Mouse (Mus musculus) MEL (cell line): Measurements from ENCODE around the gene Ptpn12. TPM values are rescaled to one million over a fixed set of nuclear protein-coding genes. Genes with fewer than 3 reads are reported as not detected.

Source experiments
- DNase-seq: peaks from one replicate; pipeline ENCODE4 v3.0.0; 2011; ENCODE audit warnings: low read depth, low spot score
- H3K27ac ChIP-seq: 2 replicates; pipeline ENCODE4 v1.5.1; 2012; ENCODE audit warnings: low read depth, mild to moderate bottlenecking, control low read depth, low read length, moderate library complexity; ENCODE audit not compliant: control insufficient read depth
- H3K27me3 ChIP-seq, 2 experiments: fragments of 150-350 bp in 1 of 2; sonication (generic) in 1 of 2; 2 replicates each; pipeline ENCODE4 v1.6.1; 2012; ENCODE audit warnings: low read length in 2 of 2, mild to moderate bottlenecking in 2 of 2, improper control_type of control experiment in 1 of 2, moderate library complexity in 1 of 2; ENCODE audit not compliant: insufficient read depth in 2 of 2, control insufficient read depth in 1 of 2
- H3K36me3 ChIP-seq, 2 experiments: 2 replicates each; pipeline ENCODE4 v1.6.1; 2012 to 2014; ENCODE audit warnings: low read length in 2 of 2, improper control_type of control experiment in 1 of 2, inconsistent platforms in 1 of 2, mild to moderate bottlenecking in 1 of 2; ENCODE audit not compliant: insufficient read depth in 2 of 2, control insufficient read depth in 1 of 2
- H3K4me1 ChIP-seq, 2 experiments: fragments of 150-350 bp in 1 of 2; sonication (generic) in 1 of 2; 2 replicates each; pipeline ENCODE4 v1.6.1; 2012; ENCODE audit warnings: low read length in 2 of 2, improper control_type of control experiment in 1 of 2, mild to moderate bottlenecking in 1 of 2; ENCODE audit not compliant: insufficient read depth in 2 of 2, control insufficient read depth in 1 of 2
- H3K4me3 ChIP-seq, 2 experiments: fragments of 150-350 bp in 1 of 2; sonication (generic) in 1 of 2; 2 replicates each; pipeline ENCODE4 v1.5.1; 2012; ENCODE audit warnings: low read depth in 2 of 2, low read length in 2 of 2, mild to moderate bottlenecking in 2 of 2, moderate library complexity in 2 of 2, control low read depth in 1 of 2, improper control_type of control experiment in 1 of 2; ENCODE audit not compliant: control insufficient read depth in 1 of 2, insufficient read depth in 1 of 2
- H3K79me2 ChIP-seq: 2 replicates; pipeline ENCODE4 v1.6.1; 2012; ENCODE audit warnings: mild to moderate bottlenecking, low read length, moderate library complexity; ENCODE audit not compliant: control insufficient read depth, poor library complexity, insufficient read depth
- H3K9ac ChIP-seq: 2 replicates; pipeline ENCODE4 v1.6.1; 2012; ENCODE audit warnings: low read depth, mild to moderate bottlenecking, control low read depth, low read length, moderate library complexity; ENCODE audit not compliant: control insufficient read depth, poor library complexity, severe bottlenecking
- H3K9me3 ChIP-seq: fragments of 150-350 bp; sonication (generic); replicated peaks from 2 replicates; pipeline ENCODE4 v1.6.1; 2012; ENCODE audit warnings: mild to moderate bottlenecking, low read length, improper control_type of control experiment, moderate library complexity; ENCODE audit not compliant: insufficient read depth
- CHD1 ChIP-seq: IDR thresholded peaks from 2 replicates; pipeline ENCODE4 v1.6.1; 2012; ENCODE audit warnings: low read depth, mild to moderate bottlenecking, inconsistent platforms, low read length, improper control_type of control experiment
- CHD2 ChIP-seq: IDR thresholded peaks from 2 replicates; pipeline ENCODE4 v1.6.1; 2011; ENCODE audit warnings: low read length, improper control_type of control experiment
- E2F4 ChIP-seq: IDR thresholded peaks from 2 replicates; pipeline ENCODE4 v1.6.1; 2011; ENCODE audit warnings: low read depth, low read length, improper control_type of control experiment, borderline replicate concordance
- ELF1 ChIP-seq: IDR thresholded peaks from 2 replicates; pipeline ENCODE4 v1.6.1; 2014; ENCODE audit warnings: low read depth, mild to moderate bottlenecking, inconsistent platforms, low read length, improper control_type of control experiment, moderate library complexity
- ETS1 ChIP-seq: IDR thresholded peaks from 2 replicates; pipeline ENCODE4 v1.6.1; 2012; ENCODE audit warnings: low read depth, mild to moderate bottlenecking, inconsistent platforms, low read length, improper control_type of control experiment, moderate library complexity
- GATA1 ChIP-seq: IDR thresholded peaks from 2 replicates; pipeline ENCODE4 v1.6.1; 2011; ENCODE audit warnings: low read depth, low read length, improper control_type of control experiment
- MXI1 ChIP-seq: IDR thresholded peaks from 2 replicates; pipeline ENCODE4 v1.6.1; 2011; ENCODE audit warnings: mild to moderate bottlenecking, low read depth, low read length, improper control_type of control experiment
- NRF1 ChIP-seq: IDR thresholded peaks from 2 replicates; pipeline ENCODE4 v1.6.1; 2014; ENCODE audit warnings: low read depth, mild to moderate bottlenecking, inconsistent platforms, low read length, improper control_type of control experiment, moderate library complexity; ENCODE audit not compliant: poor library complexity, insufficient read depth, severe bottlenecking
- POLR2A ChIP-seq, 2 experiments: IDR thresholded peaks; 2 replicates each; pipeline ENCODE4 v1.6.1; 2011 to 2012; ENCODE audit warnings: low read length in 2 of 2, mild to moderate bottlenecking in 2 of 2, control low read depth in 1 of 2, improper control_type of control experiment in 1 of 2, low read depth in 1 of 2, moderate library complexity in 1 of 2; ENCODE audit not compliant: control insufficient read depth in 1 of 2, insufficient read depth in 1 of 2, poor library complexity in 1 of 2
- POLR2AphosphoS2 ChIP-seq: IDR thresholded peaks from 2 replicates; pipeline ENCODE4 v1.6.1; 2011; ENCODE audit warnings: low read length, improper control_type of control experiment
- POLR2AphosphoS5 ChIP-seq: IDR thresholded peaks from 2 replicates; pipeline ENCODE4 v1.6.1; 2012; ENCODE audit warnings: low read depth, borderline replicate concordance, mild to moderate bottlenecking, inconsistent platforms, low read length, moderate library complexity, mixed read lengths
- RAD21 ChIP-seq: IDR thresholded peaks from 2 replicates; pipeline ENCODE4 v1.6.1; 2011; ENCODE audit warnings: mild to moderate bottlenecking, low read depth, low read length, improper control_type of control experiment
- RCOR1 ChIP-seq: IDR thresholded peaks from 2 replicates; pipeline ENCODE4 v1.6.1; 2012; ENCODE audit warnings: low read depth, mild to moderate bottlenecking, inconsistent platforms, low read length, improper control_type of control experiment
- SIN3A ChIP-seq: IDR thresholded peaks from 2 replicates; pipeline ENCODE4 v1.6.1; 2012; ENCODE audit warnings: low read length, improper control_type of control experiment, inconsistent platforms
- TBP ChIP-seq: IDR thresholded peaks from 2 replicates; pipeline ENCODE4 v1.8.0; 2011; ENCODE audit warnings: low read depth, low read length, improper control_type of control experiment
- TCF12 ChIP-seq: IDR thresholded peaks from 2 replicates; pipeline ENCODE4 v1.6.1; 2014; ENCODE audit warnings: low read depth, mild to moderate bottlenecking, inconsistent platforms, low read length, improper control_type of control experiment, moderate library complexity
- ZMIZ1 ChIP-seq: IDR thresholded peaks from 2 replicates; pipeline ENCODE4 v1.6.1; 2012; ENCODE audit warnings: low read depth, mild to moderate bottlenecking, inconsistent platforms, low read length, improper control_type of control experiment, moderate library complexity
- polyA plus RNA-seq, 2 experiments: library from polyadenylated mRNA; stranded (reverse) in 1 of 2; unstranded in 1 of 2; fragments of >175 nt in 1 of 2; fragments of >200 nt in 1 of 2; gene quantifications; 2 replicates each; pipeline versions ENCODE4 v1.2.1 to v1.2.4; 2012; ENCODE audit warnings: low replicate concordance in 2 of 2, low read depth in 1 of 2; ENCODE audit not compliant: insufficient read length in 2 of 2, insufficient read depth in 1 of 2, missing spikeins in 1 of 2
- total RNA-seq: library from RNA; depleted of rRNA; stranded (reverse); fragments of 300-350 nt; gene quantifications from 2 replicates; pipeline ENCODE4 v1.2.3, GENCODE M21; 2012

The Ptpn12 gene
- total and polyA plus RNA-seq, 3 experiments, result 14.8 to 177 (median 58.2) TPM

GRCm38 (mm10) chr5:20950855-20951650 lies 104.7 kb downstream of the Ptpn12 start (continued):
- TF ChIP-seq POLR2AphosphoS5 (no peak), ZMIZ1 (0 out of 2 replicates have a peak, but pooled peaks have one; percentile 15), RAD21 (no peak), CHD2 (no peak), GATA1 (no peak), ELF1 (no peak)
- TF ChIP-seq, all 39 proteins: peak for 7

- no peak for DNase-seq
- Histone ChIP-seq H3K36me3 (peaks cover 0 to 21% of the 10 kb centered on the region in 2 experiments; a peak in 2 of 4 replicates), H3K79me2 (peaks cover 68% of the 10 kb centered on the region), H3K9ac (peak overlapping the region; percentile 96), H3K9me3 (no peaks in the 10 kb centered on the region)
- no peak for TF ChIP-seq CHD1
- TF ChIP-seq TBP, result 0 out of 2 replicates have a peak, but pooled peaks have one; percentile 17
- no peak for TF ChIP-seq POLR2A (IDR thresholded peaks at IDR 0.05; ENCODE audit: control insufficient read depth in 1 of 2, insufficient read depth in 1 of 2, low read depth in 1 of 2, low read length in 2 of 2, poor library complexity in 1 of 2)
- TF ChIP-seq SIN3A, result peak; percentile 48; the same call in 1 of the 2 replicates
- TF ChIP-seq TCF12, result no peak
- no peak for TF ChIP-seq E2F4
- no peak for TF ChIP-seq NRF1
- no peak for TF ChIP-seq RAD21
- TF ChIP-seq, all 39 proteins: peak for 2
- Histone ChIP-seq H3K27me3 (no peaks in the 10 kb centered on the region), H3K4me3 (peak overlapping the region; percentile 65 to 99), H3K4me1 (peaks cover 10 to 16% of the 10 kb centered on the region in 2 experiments), H3K27ac (peak overlapping the region; percentile 81)
Measured at GRCm38 (mm10) chr5:20950516-20950854, 105.2 kb downstream of the Ptpn12 start.

GRCm38 (mm10) chr5:20950093-20950492 lies 105.6 kb downstream of the Ptpn12 start:
- Histone ChIP-seq H3K9me3 (no peaks in the 10 kb centered on the region), H3K4me1 (peaks cover 9 to 14% of the 10 kb centered on the region in 2 experiments), H3K27me3 (no peaks in the 10 kb centered on the region), H3K4me3 (peak overlapping the region; percentile 29 to 99), H3K27ac (no peak overlapping the region), H3K79me2 (peaks cover 71% of the 10 kb centered on the region), H3K36me3 (peaks cover 0 to 20% of the 10 kb centered on the region in 2 experiments; a peak in 2 of 4 replicates), H3K9ac (peak overlapping the region; percentile 96)
- DNase-seq, result no peak
- TF ChIP-seq MXI1, result no peak; the same call in 1 of the 2 replicates
- TF ChIP-seq POLR2AphosphoS2, result no peak
- TF ChIP-seq CHD2, result no peak
- TF ChIP-seq ETS1, result 0 out of 2 replicates have a peak, but pooled peaks have one; percentile 2
- TF ChIP-seq RCOR1, result no peak
- TF ChIP-seq TBP, result no peak
